Mouse (Mus musculus) left cerebral cortex, adult 2 months (tissue): ENCODE data around the gene Hspa2. TPM values are rescaled to one million over a fixed set of nuclear protein-coding genes. Genes with fewer than 3 reads are reported as not detected.
A peak's percentile ranks its signal among the peaks of the same experiment; 100 is the strongest.
"Not testable (repeated sequence)": the region's sequence is repeated elsewhere in the genome, so short reads cannot be mapped to it uniquely, and the experiment has no call there.

Source experiments
- DNase-seq, 2 experiments: peaks; one replicate each; pipeline ENCODE4 v3.0.0; 2021 to 2022; ENCODE audit warnings: low spot score in 2 of 2, mixed read lengths in 1 of 2; ENCODE audit errors: extremely low spot score in 1 of 2
- H3K27ac ChIP-seq: fragments of 200-600 bp; 2 replicates; pipeline ENCODE4 v1.8.1; 2022
- H3K4me3 ChIP-seq: fragments of 200-600 bp; 2 replicates; pipeline ENCODE4 v1.8.1; 2022
- CTCF ChIP-seq: fragments of 200-600 bp; IDR thresholded peaks from 2 replicates; pipeline ENCODE4 v1.8.1; 2022; ENCODE audit warnings: antibody characterized with exemption, mild to moderate bottlenecking, moderate library complexity
- intact Hi-C: fragments of 180-260 bp; cut with DNase I; formaldehyde crosslinking; loops from one replicate; pipeline ENCODE4 v1.15.1; 2025
- total RNA-seq, 2 experiments: library from RNA; stranded (reverse); gene quantifications; 2 replicates each; pipeline ENCODE4 v1.2.3; 2021

Gene Hspa2
- total RNA-seq, 2 experiments from 2014 or later, result 64.9 to 66.4 TPM

DNA sequence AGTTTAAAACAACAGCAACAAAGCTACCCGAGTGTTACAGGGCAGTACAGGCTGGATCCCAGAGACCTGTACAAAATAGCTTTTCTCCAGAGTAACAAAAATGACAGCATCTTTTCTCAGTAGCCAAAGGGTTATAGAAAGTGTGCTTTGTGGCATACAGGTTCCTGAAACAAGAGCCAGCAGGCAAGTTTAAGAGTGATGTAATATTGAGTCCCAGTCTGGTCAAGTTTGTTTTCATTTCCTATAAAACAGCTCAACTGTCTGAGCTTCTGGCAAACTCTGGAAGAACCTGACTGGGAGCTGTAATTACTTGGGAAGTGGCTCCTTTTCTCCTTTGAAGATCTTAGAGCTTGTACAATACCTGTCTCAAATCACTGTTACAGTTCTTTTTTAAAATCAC, 3.2 kb downstream of the Hspa2 start:
- peak overlapping the region; percentile 4; the same call in 1 of the 2 replicates for H3K4me3 ChIP-seq
- no peak for TF ChIP-seq CTCF
- intact Hi-C loops, result loop anchor here (10.0 kb wide), 1 partner anchor 188 kb away; no protein-coding TSS in a partner anchor

DNA sequence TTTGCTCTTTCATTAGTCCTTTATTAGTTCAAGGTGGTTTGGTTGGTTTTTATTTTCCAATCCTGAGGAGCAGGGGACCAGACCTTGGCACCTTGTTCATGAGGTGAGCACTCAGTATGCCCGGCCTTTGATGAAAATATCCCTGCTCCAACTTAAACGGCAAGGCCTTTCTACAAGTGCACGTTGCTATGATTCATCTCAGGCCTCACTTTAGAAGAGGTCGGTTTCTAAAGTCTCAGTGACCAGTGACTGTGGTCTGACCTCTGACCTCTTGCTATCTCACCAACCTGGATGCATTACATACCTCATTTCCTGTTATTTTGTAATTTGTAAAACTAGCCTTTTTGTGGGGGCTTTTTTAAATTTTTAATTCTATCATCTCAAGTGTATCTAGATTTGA, 5.2 kb downstream of the Hspa2 start:
- no peak overlapping the region for H3K4me3 ChIP-seq

More for the DNA sequence above, 3.2 kb downstream of the Hspa2 start:
- H3K27ac ChIP-seq, result no peak overlapping the region
- no peak for DNase-seq

DNA sequence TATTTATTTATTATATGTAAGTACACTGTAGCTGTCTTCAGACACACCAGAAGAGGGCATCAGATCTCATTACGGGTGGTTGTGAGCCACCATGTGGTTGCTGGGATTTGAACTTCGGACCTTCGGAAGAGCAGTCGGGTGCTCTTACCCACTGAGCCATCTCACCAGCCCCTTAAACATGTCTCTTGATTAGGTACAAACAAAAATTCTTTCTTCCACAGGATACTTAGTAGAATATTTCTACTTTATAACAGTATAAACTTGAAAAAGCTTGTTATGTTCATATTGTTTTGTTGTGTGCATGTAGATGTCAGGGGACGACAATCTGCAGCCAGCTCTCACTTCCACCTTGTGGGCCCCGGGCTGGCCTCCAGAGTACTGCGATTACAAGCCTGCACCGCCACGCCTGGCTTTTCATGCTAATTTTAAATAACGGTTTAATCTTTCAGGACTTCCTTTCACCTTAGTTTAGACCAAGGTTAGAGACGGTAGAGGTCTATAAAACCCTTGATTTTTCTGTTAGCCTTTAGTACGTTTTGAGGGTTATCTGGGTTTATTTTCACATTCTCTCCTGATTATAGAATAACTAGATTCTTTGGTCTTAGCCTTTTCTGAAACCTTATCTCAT, 11.5 kb downstream of the Hspa2 start:
- intact Hi-C loops, result no loop called here
- H3K27ac ChIP-seq, result no peak overlapping the region
- TF ChIP-seq CTCF, result no peak
- no peak overlapping the region for H3K4me3 ChIP-seq
- no peak for DNase-seq

More for the DNA sequence above, 5.2 kb downstream of the Hspa2 start:
- no peak for TF ChIP-seq CTCF
- no peak for DNase-seq
- intact Hi-C loops, result loop anchor here (10.0 kb wide), 1 partner anchor 186 kb away; no protein-coding TSS in a partner anchor
- H3K27ac ChIP-seq, result no peak overlapping the region

DNA sequence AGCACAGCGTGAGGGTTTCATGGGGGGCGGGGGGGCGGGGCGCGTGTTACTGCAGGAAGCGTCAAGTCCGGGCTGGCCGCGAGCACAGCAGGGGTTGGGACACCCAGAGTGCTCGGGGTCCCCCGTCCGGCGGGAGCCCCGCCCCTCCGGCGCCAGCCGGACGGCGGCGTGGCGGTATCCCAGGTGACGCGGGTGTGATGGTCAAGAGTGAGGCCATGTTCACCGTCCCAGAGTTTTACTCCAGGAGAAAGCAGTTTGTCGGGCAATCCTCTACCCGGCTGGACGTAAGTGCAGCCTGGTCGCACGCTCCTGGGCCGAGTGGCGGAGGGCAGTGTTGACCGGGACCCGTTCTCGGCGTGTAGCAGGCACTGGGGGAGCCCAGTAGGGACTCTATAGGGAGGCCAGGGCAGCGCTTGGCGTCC, 13.5 kb downstream of the Hspa2 start, which contains the start of gene Ppp1r36:
Ppp1r36 (plus strand) TSS at position 106 of the 422 bp plus-strand sequence.
- no peak for DNase-seq
- intact Hi-C loops, result no loop called here
- no peak for TF ChIP-seq CTCF
- H3K27ac ChIP-seq, result no peak within 1 kb of the TSS
- peak within 1 kb of the TSS; percentile 32 for H3K4me3 ChIP-seq

DNA sequence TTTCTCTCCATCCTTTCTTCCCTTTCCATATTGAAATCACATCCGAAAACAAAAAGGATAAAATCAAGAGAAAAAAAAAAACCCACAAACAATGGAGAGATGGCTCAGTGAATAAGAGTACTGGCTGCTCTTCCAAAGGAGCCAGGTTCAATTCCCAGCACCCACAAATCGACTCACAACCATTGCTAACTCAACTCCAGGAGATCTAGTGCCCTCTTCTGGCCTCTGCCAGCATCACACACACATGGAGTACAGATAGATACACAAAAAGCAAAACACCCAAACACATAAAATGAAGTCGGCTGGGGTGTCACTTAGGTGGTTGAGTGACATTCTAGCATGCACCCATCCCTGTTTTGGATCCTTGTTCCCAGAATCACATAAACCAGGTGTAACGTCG, 14.4 kb downstream of the Hspa2 start:
- intact Hi-C loops, result no loop called here
- no peak for DNase-seq
- no peak overlapping the region for H3K4me3 ChIP-seq
- H3K27ac ChIP-seq, result no peak overlapping the region
- TF ChIP-seq CTCF, result no peak; the same call in 1 of the 2 replicates

DNA sequence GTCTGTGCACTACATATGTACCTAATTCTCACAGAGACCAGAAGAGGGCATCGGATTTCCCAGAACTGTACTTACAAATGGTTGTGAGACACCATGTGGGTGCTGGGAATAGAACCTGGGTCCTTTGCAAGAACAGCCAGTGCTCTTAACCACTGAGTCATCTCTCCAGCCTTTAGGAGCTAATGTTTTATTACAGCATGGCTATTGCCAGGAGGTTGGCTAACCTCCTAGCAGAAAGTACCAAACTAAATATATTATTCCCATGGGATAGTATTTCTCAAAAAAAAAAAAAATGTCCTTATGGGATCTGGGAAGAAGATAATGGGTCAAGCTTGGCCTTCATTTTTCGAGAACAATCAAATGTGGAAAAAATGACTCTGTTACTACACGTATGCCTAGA, 21.3 kb downstream of the Hspa2 start:
- intact Hi-C loops, result no loop called here
- Histone ChIP-seq H3K27ac (no peak overlapping the region), H3K4me3 (no peak overlapping the region)
- no peak for TF ChIP-seq CTCF
- DNase-seq, result no peak

DNA sequence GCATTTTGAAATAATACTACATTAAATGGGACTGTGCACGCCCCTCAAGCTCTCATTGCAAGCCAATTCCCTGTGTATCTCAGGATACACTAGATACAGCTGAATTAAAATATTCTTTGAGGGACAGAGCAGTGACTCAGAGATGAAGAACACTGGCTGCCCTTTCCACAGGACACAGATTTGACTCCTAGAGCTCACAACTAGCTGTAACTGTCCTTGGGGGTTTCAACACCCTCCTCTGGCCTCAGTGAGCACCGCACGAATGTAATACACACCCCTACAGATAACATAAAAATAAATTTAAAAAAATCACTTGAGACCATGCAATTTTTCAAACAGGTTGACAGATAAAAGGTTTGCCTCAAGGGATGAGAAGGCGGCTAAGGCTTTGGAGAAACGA, 23.6 kb downstream of the Hspa2 start:
- Histone ChIP-seq H3K27ac (no peak overlapping the region), H3K4me3 (no peak overlapping the region)
- TF ChIP-seq CTCF, result no peak
- intact Hi-C loops, result no loop called here
- DNase-seq, result no peak

DNA sequence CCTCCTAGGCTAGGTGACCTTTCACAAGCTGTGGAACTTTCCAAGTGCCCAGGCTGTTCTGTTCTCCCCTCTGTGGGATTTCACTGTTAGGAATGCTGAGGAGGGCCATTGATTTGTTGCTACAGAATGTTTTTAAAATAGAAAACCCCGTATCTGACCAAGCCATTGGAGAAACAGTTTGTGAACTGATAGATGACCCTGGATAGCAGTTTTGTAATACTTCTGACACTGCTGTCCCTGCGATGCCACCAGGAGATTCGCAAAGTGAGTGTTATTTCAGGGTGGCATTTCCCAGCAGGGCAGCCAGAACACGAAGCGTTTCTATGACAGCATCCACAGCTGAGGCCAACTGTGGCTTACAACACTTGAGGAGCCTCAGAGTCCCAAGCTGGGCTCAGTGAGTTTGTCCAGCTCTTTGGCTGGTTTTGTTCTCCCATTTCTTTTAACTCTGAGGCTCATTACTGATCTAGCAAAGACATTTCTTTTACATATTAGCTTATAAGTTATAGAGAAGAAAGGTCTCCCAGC, 27.0 kb downstream of the Hspa2 start:
- intact Hi-C loops, result no loop called here
- DNase-seq, result no peak
- no peak for TF ChIP-seq CTCF
- H3K4me3 ChIP-seq, result no peak overlapping the region
- H3K27ac ChIP-seq, result peak overlapping the region; percentile 71

DNA sequence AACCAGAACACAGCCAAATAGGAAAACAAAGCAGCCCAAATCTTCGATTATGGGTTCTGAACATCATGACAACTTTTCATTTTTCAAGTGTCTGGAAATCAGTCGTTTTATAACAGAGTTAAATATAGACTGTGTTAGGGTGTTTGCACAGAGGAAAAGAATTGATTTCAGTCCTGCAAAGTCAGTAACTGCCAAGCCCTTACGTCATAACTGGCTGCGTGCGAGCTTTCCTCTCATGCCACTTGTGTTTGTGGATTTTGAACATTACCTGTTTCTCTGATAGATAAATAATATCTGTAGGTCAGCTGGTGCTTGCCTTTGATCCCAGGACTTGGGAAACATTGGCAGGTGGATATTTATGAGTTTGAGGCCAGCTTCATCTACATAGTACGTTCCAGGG, 27.5 kb downstream of the Hspa2 start:
- intact Hi-C loops, result no loop called here
- Histone ChIP-seq H3K4me3 (no peak overlapping the region), H3K27ac (peak overlapping the region; percentile 71; the same call in 1 of the 2 replicates)
- no peak for TF ChIP-seq CTCF
- DNase-seq, result no peak

DNA sequence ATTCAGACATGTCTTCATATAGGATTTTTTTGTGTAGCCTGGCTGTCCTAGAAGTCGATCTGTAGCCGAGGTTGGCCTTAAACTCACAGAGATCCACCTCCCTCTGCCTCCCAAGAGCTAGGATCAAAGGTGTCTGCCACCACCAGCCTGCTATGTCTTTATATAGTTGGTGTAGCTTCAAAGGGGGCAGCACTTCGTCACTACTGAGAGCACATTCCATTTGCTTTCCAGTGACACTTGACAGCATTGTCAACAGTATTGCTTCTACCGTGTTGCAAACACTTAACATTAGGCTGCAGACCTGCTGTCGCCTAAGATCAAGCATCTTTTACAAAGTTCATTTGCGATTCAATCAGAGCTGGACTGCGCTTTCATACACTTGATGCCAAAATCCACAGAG, 30.1 kb downstream of the Hspa2 start:
- Histone ChIP-seq H3K27ac (no peak overlapping the region), H3K4me3 (no peak overlapping the region)
- intact Hi-C loops, result no loop called here
- no peak for DNase-seq
- TF ChIP-seq CTCF, result no peak

DNA sequence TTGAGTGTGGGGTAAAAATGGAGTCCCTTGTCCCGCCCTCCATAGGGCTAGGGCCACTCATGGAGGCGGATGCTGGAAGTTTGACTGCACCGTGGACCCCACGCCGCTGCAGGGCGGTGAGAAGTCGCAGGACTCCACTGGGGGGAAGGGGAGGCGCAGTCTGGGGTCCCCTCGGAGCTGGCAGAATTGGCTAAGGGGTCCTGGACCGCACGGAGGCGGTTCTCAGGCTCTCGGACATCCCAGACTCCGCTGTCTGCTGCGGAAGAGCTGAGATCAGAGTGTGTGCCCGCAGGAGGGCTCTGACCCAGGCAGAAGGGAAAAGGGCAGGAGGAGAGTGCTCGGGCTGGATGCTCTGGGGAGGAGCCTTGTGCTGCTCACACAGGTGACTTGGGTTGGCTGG, 31.1 kb downstream of the Hspa2 start:
- intact Hi-C loops, result no loop called here
- no peak for TF ChIP-seq CTCF
- Histone ChIP-seq H3K4me3 (0 out of 2 replicates have a peak overlapping the region, but pooled peaks have one; percentile 18), H3K27ac (no peak overlapping the region)
- no peak for DNase-seq

DNA sequence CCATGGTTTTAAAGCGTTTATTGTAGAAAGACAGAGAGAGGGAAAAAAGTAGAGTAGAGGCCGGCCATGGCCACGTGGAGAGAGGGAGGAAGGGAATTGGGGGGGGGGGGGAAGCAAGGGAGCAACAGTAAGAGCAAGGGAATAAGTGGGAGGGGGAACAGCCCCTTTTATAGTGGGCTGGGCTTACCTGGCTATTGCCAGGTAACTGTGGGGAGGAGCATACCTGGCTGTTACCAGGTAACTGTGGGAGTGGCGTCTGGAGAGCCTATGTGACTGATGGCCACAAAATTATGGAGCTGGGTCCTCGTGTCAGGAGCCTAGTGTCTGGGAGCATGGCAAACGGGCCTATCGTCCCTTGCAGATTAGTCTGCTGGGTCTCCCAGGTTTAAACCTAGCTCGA, 31.6 kb downstream of the Hspa2 start:
- DNase-seq, result no peak
- intact Hi-C loops, result no loop called here
- TF ChIP-seq CTCF, result no peak
- Histone ChIP-seq H3K4me3 (no peak overlapping the region), H3K27ac (no peak overlapping the region)

DNA sequence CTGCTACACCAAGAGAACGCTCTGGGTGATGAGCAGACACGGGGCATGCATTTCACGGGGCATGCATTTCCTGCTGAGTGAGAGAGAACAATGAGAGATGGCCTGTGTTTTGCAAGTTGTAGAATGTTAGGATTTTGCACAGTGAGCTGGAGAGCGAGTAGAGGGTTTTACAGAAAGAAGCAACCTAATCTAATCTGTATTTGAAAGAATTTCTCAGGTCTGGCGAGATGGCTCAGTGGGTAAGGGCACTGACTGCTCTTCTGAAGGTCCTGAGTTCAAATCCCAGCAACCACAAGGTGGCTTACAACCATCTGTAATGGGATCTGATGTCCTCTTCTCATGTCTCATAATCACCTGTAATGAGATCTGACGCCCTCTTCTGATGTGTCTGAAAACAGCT, 39.5 kb downstream of the Hspa2 start:
- DNase-seq, H3K4me3 ChIP-seq, H3K27ac ChIP-seq, intact Hi-C loops: not testable (repeated sequence)
